Mouse (Mus musculus) neural tube, embryonic 15.5 days (tissue): Measurements from ENCODE around the gene Slc39a11. TPM values are rescaled to one million over a fixed set of nuclear protein-coding genes. Genes with fewer than 3 reads are reported as not detected.

Experiments used
- ATAC-seq: fragments of 200-750 bp; cut with Nextera tagmentation; 2 replicates; pipeline ENCODE4 v1.8.0; 2017; ENCODE audit warnings: mild to moderate bottlenecking, moderate TSS enrichment, moderate library complexity; ENCODE audit not compliant: low FRiP score
- H3K27ac ChIP-seq: fragments of 300-500 bp; sonication (generic); replicated peaks from 2 replicates; pipeline ENCODE4 v1.5.1; 2015; ENCODE audit warnings: mild to moderate bottlenecking, inconsistent platforms
- H3K27me3 ChIP-seq: fragments of 300-500 bp; sonication (generic); replicated peaks from 2 replicates; pipeline ENCODE4 v1.6.1; 2015; ENCODE audit warnings: inconsistent platforms
- H3K36me3 ChIP-seq: fragments of 300-500 bp; sonication (generic); 2 replicates; pipeline ENCODE4 v1.6.1; 2015; ENCODE audit warnings: inconsistent platforms
- H3K4me1 ChIP-seq: fragments of 300-500 bp; sonication (generic); 2 replicates; pipeline ENCODE4 v1.6.1; 2015; ENCODE audit warnings: inconsistent platforms
- H3K4me2 ChIP-seq: fragments of 300-500 bp; sonication (generic); 2 replicates; pipeline ENCODE4 v1.6.1; 2015; ENCODE audit warnings: inconsistent platforms, mild to moderate bottlenecking, moderate library complexity
- H3K4me3 ChIP-seq: fragments of 300-500 bp; sonication (generic); replicated peaks from 2 replicates; pipeline ENCODE4 v1.5.1; 2015; ENCODE audit warnings: mild to moderate bottlenecking, inconsistent platforms
- H3K9ac ChIP-seq: fragments of 300-500 bp; sonication (generic); replicated peaks from 2 replicates; pipeline ENCODE4 v1.6.1; 2015; ENCODE audit warnings: mild to moderate bottlenecking, inconsistent platforms
- H3K9me3 ChIP-seq: fragments of 300-500 bp; sonication (generic); replicated peaks from 2 replicates; pipeline ENCODE4 v1.6.1; 2016; ENCODE audit warnings: inconsistent platforms
- WGBS: fragments of 180-500 bp; shearing (Covaris S2); methylation state at CpG from one replicate; pipeline ENCODE4 v1.1.7; 2015; ENCODE audit warnings: mixed read lengths; 5-methylcytosine and 5-hydroxymethylcytosine counted together
- polyA plus RNA-seq: library from polyadenylated mRNA; unstranded; fragments of >200 nt; fragmentation: Nextera tagmentation; extraction: Ambion mirVana; gene quantifications from 2 replicates; pipeline ENCODE4 v1.2.1, GENCODE M21; 2015

Slc39a11 gene
- polyA plus RNA-seq, 1 experiment from 2014 or later = 27.7 TPM

DNA sequence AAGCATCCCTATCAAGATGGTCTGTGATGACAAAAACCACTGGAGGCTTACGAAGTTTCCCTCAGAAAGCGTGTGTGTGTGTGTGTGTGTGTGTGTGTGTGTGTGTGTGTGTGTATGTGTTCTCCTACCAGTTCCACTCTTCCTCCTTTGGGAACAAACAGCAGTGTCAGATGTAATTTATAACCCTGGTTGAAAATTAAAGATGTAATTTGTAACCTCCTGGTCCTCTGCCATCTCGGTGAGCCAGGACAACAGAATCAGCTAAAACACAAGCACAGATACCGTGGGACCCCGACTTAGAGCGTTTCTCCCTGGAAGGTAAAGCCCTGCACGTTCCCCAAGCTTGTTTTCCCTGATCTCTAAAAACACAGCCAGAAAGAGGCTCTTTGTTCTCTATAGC, 131.7 kb downstream of the Slc39a11 start:
- no peak overlapping the region for H3K27ac ChIP-seq
- H3K27me3 ChIP-seq = no peaks in the 10 kb centered on the region
- H3K9ac ChIP-seq = no peak overlapping the region
- peaks cover 54% of the 10 kb centered on the region for H3K4me1 ChIP-seq
- H3K4me2 ChIP-seq = no peak overlapping the region
- no peaks in the 10 kb centered on the region for H3K36me3 ChIP-seq
- no peak overlapping the region for H3K4me3 ChIP-seq
- no peaks in the 10 kb centered on the region for H3K9me3 ChIP-seq
- ATAC-seq = no peak
- 39% methylated on average over 7 of the region's 7 CpGs for WGBS

GRCm38 (mm10) chr11:113516156-113516555, 133.7 kb downstream of the Slc39a11 start:
- Histone ChIP-seq H3K4me2 (no peak overlapping the region), H3K4me1 (peaks cover 46% of the 10 kb centered on the region), H3K36me3 (no peaks in the 10 kb centered on the region), H3K27ac (no peak overlapping the region), H3K27me3 (no peaks in the 10 kb centered on the region), H3K9ac (no peak overlapping the region), H3K9me3 (no peaks in the 10 kb centered on the region), H3K4me3 (no peak overlapping the region)
- no peak for ATAC-seq
- 42% methylated on average over 10 of the region's 10 CpGs for WGBS

- no peak for ATAC-seq
- H3K36me3 ChIP-seq = no peaks in the 10 kb centered on the region
- peaks cover 42% of the 10 kb centered on the region for H3K4me1 ChIP-seq
- no peak overlapping the region for H3K4me2 ChIP-seq
- no peaks in the 10 kb centered on the region for H3K27me3 ChIP-seq
- H3K9me3 ChIP-seq = no peaks in the 10 kb centered on the region
- H3K4me3 ChIP-seq = no peak overlapping the region
- 58% methylated on average over 10 of the region's 10 CpGs for WGBS
- no peak overlapping the region for H3K9ac ChIP-seq
- H3K27ac ChIP-seq = no peak overlapping the region
Measured at GRCm38 (mm10) chr11:113512976-113513375, 136.9 kb downstream of the Slc39a11 start.

DNA sequence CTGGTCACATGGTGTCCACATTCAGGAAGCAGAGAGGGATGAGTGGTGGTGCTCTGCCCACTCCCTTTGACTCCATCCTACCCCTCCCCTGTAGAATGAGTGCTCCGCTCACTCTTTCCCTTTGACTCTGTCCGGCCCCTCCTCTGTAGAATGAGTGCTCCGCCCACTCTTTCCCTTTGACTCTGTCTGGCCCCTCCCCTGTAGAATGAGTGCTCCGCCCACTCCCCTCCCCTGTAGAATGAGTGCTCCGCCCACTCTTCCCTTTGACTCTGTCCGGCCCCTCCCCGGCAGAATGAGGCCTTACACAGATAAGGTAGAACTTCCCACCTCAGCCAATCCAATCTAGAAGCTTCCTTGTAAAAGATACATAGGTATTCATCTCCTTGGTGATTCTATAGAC, 137.7 kb downstream of the Slc39a11 start:
- Histone ChIP-seq H3K4me2 (no peak overlapping the region), H3K27me3 (no peaks in the 10 kb centered on the region), H3K27ac (0 out of 2 replicates have a peak overlapping the region, but pooled peaks have one; percentile 49), H3K9ac (no peak overlapping the region), H3K9me3 (no peaks in the 10 kb centered on the region), H3K4me3 (no peak overlapping the region), H3K36me3 (no peaks in the 10 kb centered on the region), H3K4me1 (peaks cover 42% of the 10 kb centered on the region)
- 90% methylated on average over 7 of the region's 7 CpGs for WGBS
- ATAC-seq = no peak

DNA sequence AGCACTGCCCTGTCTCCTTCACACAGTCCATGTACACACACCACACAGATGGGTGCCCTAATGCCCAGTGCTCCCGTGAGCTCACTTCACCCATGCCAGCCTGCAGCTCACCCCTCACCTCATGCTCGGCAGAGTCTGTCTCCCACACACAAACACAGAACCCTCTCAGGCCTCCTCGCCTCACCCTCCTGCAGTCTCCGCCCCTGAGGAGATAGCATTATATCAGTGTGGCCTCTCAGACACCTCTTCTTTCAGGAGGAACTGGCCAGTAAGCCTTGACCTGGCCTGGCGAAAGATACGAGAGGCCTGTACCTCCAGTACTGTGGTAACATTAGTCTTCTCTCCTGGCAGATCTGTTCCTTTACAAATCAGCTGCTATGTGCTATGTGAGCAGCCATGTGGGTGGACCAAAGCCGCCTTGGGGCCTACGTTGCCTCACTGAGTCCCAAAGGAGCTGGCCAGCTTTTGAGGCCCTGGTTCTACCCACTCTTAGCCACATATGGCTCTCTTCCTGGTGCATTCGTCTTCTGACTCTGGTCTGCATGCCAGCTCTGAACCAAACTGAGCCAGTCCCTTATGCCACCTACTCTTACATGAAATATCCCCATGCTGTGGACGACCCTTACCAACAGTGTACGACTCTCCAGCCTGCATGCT, 138.8 kb downstream of the Slc39a11 start:
- Histone ChIP-seq H3K27me3 (no peaks in the 10 kb centered on the region), H3K4me3 (no peak overlapping the region), H3K9ac (no peak overlapping the region), H3K9me3 (no peaks in the 10 kb centered on the region), H3K27ac (no peak overlapping the region), H3K4me1 (peaks cover 36% of the 10 kb centered on the region), H3K4me2 (no peak overlapping the region), H3K36me3 (no peaks in the 10 kb centered on the region)
- WGBS = 86% methylated on average over 11 of the region's 11 CpGs
- no peak for ATAC-seq

- no peaks in the 10 kb centered on the region for H3K9me3 ChIP-seq
- no peaks in the 10 kb centered on the region for H3K27me3 ChIP-seq
- 44% methylated on average over 7 of the region's 7 CpGs for WGBS
- no peaks in the 10 kb centered on the region for H3K36me3 ChIP-seq
- H3K4me3 ChIP-seq = no peak overlapping the region
- no peak overlapping the region for H3K4me2 ChIP-seq
- H3K4me1 ChIP-seq = peaks cover 31% of the 10 kb centered on the region
- H3K27ac ChIP-seq = no peak overlapping the region
- ATAC-seq = no peak; the same call in 1 of the 2 replicates
- no peak overlapping the region for H3K9ac ChIP-seq
Measured at GRCm38 (mm10) chr11:113510249-113510648, 139.6 kb downstream of the Slc39a11 start.

GRCm38 (mm10) chr11:113507716-113508480, 142.0 kb downstream of the Slc39a11 start:
- Histone ChIP-seq H3K4me3 (no peak overlapping the region), H3K4me2 (no peak overlapping the region), H3K9me3 (no peaks in the 10 kb centered on the region), H3K27ac (0 out of 2 replicates have a peak overlapping the region, but pooled peaks have one; percentile 23), H3K9ac (no peak overlapping the region), H3K36me3 (no peaks in the 10 kb centered on the region), H3K4me1 (peaks cover 27% of the 10 kb centered on the region), H3K27me3 (no peaks in the 10 kb centered on the region)
- 55% methylated on average over 11 of the region's 11 CpGs for WGBS
- ATAC-seq = no peak

DNA sequence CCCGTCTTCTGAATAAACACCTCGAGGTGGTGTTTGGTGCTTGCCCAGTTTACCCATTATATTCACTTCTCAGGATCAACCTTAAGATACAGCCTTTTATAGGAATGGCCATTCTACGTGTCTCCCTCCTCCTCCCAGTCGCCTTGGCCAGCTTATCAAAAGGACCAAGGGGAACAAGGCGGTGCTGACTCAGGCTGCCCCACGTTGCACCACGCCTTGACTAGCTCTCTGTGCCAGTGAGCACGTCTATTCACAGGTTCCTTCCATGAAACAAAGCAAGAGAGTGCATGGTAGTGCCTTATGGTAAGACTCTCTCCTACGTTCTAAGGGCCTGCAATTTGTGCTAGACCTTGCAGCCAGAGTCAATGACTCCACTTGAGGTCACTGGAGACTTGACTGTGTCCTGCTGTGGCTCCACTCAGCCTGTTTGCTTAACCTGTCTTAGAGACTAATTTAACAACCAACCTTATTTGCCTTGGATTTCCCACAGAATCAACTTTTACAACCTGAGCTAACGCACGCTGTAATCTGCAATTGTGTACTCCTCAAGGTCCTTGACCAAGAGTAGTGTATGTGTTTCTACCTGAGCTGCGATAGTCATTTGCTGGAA, 144.2 kb downstream of the Slc39a11 start:
- ATAC-seq = no peak
- Histone ChIP-seq H3K27ac (no peak overlapping the region), H3K27me3 (no peaks in the 10 kb centered on the region), H3K4me1 (peaks cover 19% of the 10 kb centered on the region), H3K9ac (no peak overlapping the region), H3K36me3 (no peaks in the 10 kb centered on the region), H3K4me3 (no peak overlapping the region), H3K9me3 (no peaks in the 10 kb centered on the region), H3K4me2 (no peak overlapping the region)
- WGBS = 86% methylated on average over 12 of the region's 12 CpGs

DNA sequence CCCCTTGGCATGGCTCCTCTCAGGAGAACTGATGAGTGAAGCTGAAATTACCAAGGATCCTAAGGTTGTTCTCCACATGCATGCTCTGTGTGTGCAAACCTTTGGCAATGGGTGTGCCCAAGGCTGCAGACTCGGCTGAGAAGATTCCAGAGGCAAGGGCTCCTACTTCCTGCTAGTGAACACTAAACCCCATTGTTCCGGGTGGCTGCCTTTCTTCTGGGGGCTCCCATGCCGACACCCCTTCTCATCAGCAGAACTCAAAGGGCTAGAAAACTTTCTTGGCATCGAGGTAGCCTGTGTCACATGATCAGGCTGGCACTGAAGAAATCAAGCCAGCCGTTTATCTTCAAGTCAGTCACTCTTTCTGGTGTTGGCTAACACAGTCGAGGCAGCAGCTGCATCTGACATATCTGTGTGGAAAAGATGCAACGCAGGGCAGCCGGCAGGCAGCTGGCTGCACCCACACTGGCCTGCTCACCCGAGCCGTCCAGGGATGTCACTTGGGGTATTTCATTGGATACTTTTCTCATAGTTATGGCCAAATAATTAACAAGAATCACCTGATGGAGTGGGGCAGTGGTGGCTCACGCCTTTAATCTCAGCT, 145.3 kb downstream of the Slc39a11 start:
- H3K4me2 ChIP-seq = no peak overlapping the region
- no peak for ATAC-seq
- 61% methylated on average over 11 of the region's 11 CpGs for WGBS

DNA sequence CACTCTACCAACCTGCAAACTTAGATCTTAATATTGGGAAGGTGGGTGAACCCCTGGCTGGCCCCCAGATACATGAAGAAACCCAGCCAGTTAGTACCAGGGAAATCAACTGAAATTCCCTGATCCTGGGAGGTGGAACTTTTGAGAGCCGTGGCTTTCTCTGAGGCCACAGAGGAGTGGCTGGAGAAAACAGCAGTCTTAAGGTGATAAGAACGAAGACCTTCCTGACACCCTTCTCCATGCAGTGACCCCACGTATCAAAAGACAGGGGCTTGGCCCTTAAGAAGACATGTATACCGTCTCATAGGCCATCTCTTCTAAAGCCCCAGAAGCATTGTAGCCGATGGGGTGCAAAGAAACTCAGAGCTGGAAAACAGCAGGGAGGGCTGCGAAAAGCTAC, 146.9 kb downstream of the Slc39a11 start:
- 73% methylated on average over 6 of the region's 6 CpGs for WGBS
- Histone ChIP-seq H3K27ac (no peak overlapping the region), H3K4me2 (no peak overlapping the region), H3K27me3 (no peaks in the 10 kb centered on the region), H3K36me3 (no peaks in the 10 kb centered on the region), H3K9ac (no peak overlapping the region), H3K4me3 (no peak overlapping the region), H3K9me3 (no peaks in the 10 kb centered on the region), H3K4me1 (peaks cover 4% of the 10 kb centered on the region)
- ATAC-seq = no peak

More for the DNA sequence above, 145.3 kb downstream of the Slc39a11 start:
- H3K27me3 ChIP-seq = no peaks in the 10 kb centered on the region
- H3K9ac ChIP-seq = no peak overlapping the region
- no peaks in the 10 kb centered on the region for H3K36me3 ChIP-seq
- H3K4me1 ChIP-seq = peaks cover 14% of the 10 kb centered on the region
- H3K27ac ChIP-seq = no peak overlapping the region
- no peak overlapping the region for H3K4me3 ChIP-seq
- H3K9me3 ChIP-seq = no peaks in the 10 kb centered on the region

- Histone ChIP-seq H3K4me3 (no peak overlapping the region), H3K4me1 (no peaks in the 10 kb centered on the region), H3K4me2 (no peak overlapping the region), H3K27ac (no peak overlapping the region), H3K36me3 (no peaks in the 10 kb centered on the region), H3K27me3 (no peaks in the 10 kb centered on the region), H3K9me3 (no peaks in the 10 kb centered on the region), H3K9ac (no peak overlapping the region)
- WGBS = 75% methylated on average over 20 of the region's 20 CpGs
- no peak for ATAC-seq
Measured at GRCm38 (mm10) chr11:113500631-113501305, 149.1 kb downstream of the Slc39a11 start.
